Mouse (Mus musculus): ENCODE measurements around the gene Pan2.

- no peak for TF ChIP-seq POLR2A (IDR thresholded peaks at IDR 0.05; ENCODE audit: borderline replicate concordance, control insufficient read depth, low read depth, low read length)
- no peak for TF ChIP-seq CTCF (IDR thresholded peaks at IDR 0.05; ENCODE audit: control insufficient read depth, insufficient read depth, low read length)
These were observed 25.0 kb upstream of the Pan2 start for GRCm38 (mm10) chr10:128278158-128278557.

Measured in bone marrow, adult 2 months (tissue).